In the genomic region with DNA sequence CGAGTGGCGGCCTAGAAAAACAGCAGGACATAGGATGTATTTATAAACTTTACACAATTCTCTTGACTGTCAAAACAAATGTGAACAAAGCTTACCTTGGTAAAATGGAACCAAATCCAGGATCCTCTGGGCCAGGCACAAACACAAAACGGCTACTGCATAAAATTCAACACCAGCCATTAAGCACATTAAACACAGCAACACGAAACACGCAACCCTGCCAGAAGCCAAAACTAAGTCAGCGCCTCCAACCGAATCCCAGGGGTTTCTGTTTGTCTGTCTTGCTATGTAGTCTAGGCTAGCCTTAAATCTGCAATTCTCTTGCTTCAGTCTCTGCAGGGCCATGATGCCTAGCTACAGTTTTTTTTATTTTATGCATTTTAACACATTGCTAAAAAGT, we compare ENCODE assay signal across 20 mouse cellular contexts. TPM values are rescaled to one million over a fixed set of nuclear protein-coding genes. Genes with fewer than 3 reads are reported as not detected.
A peak's percentile ranks its signal among the peaks of the same experiment; 100 is the strongest.
DNase-seq lines count a peak whose midpoint lies in the region; ATAC-seq lines count a peak whose summit lies in the region.
"Had no signal": no experiment of that assay in that cellular context is flagged by ENCODE, and none has a peak within 500 bp of the region (broad histone marks: within the 10 kb centered on the region; RNA-seq: fewer than 3 reads in every experiment).

No protein-coding gene starts in this region.

- no peaks in the 10 kb centered on the region for H3K9me3 ChIP-seq in midbrain, embryonic 11.5 days (ENCODE audit: control insufficient read depth, low read length)
- no peaks in the 10 kb centered on the region for H3K9me3 ChIP-seq in midbrain, embryonic 16.5 days (replicated peaks; ENCODE audit: control insufficient read depth, low read length, poor library complexity, severe bottlenecking)
- H3K9me3 ChIP-seq: embryonic facial prominence, embryonic 13.5 days; embryonic facial prominence, embryonic 15.5 days; forebrain, embryonic 10.5 days; forebrain, embryonic 13.5 days; forebrain, embryonic 15.5 days had no signal

- H3K4me3 ChIP-seq in midbrain, embryonic 11.5 days (ENCODE audit: low read depth, low read length), result no peak overlapping the region
- no peak overlapping the region for H3K4me3 ChIP-seq in midbrain, embryonic 16.5 days (ENCODE audit: low read depth, low read length)
- H3K4me3 ChIP-seq: embryonic facial prominence, embryonic 13.5 days; embryonic facial prominence, embryonic 15.5 days; erythroblast, embryonic 14.5 days; forebrain, embryonic 10.5 days; forebrain, embryonic 13.5 days; forebrain, embryonic 15.5 days had no signal

- WGBS in midbrain, embryonic 11.5 days, result 97% methylated on average over 7 of the region's 7 CpGs
- 91% methylated on average over 7 of the region's 7 CpGs for WGBS in midbrain, embryonic 16.5 days

- no peak overlapping the region for H3K4me2 ChIP-seq in midbrain, embryonic 11.5 days
- H3K4me2 ChIP-seq in midbrain, embryonic 16.5 days (ENCODE audit: low read length), result no peak overlapping the region
- H3K4me2 ChIP-seq: embryonic facial prominence, embryonic 13.5 days; embryonic facial prominence, embryonic 15.5 days; forebrain, embryonic 13.5 days; forebrain, embryonic 15.5 days had no signal

- H3K27me3 ChIP-seq in midbrain, embryonic 11.5 days (ENCODE audit: control insufficient read depth, insufficient read depth, low read length), result no peaks in the 10 kb centered on the region
- no peaks in the 10 kb centered on the region for H3K27me3 ChIP-seq in midbrain, embryonic 16.5 days (ENCODE audit: control insufficient read depth, insufficient read depth, low read depth, low read length)
- H3K27me3 ChIP-seq: embryonic facial prominence, embryonic 13.5 days; embryonic facial prominence, embryonic 15.5 days; forebrain, embryonic 13.5 days; forebrain, embryonic 15.5 days had no signal

- intact Hi-C loops in heart, postnatal 36 days (cut with DNase I), result loop anchor here (10.0 kb wide), 1 partner anchor 377 kb away; a partner anchor contains a TSS

- H3K4me1 ChIP-seq in midbrain, embryonic 11.5 days (ENCODE audit: control insufficient read depth, insufficient read depth, low read length), result no peaks in the 10 kb centered on the region
- no peaks in the 10 kb centered on the region for H3K4me1 ChIP-seq in midbrain, embryonic 16.5 days (ENCODE audit: control insufficient read depth, insufficient read depth, low read length)
- H3K4me1 ChIP-seq: embryonic facial prominence, embryonic 13.5 days; embryonic facial prominence, embryonic 15.5 days; forebrain, embryonic 10.5 days; forebrain, embryonic 13.5 days had no signal

- H3K36me3 ChIP-seq in midbrain, embryonic 11.5 days (ENCODE audit: control insufficient read depth, insufficient read depth, low read length), result peaks cover 14% of the 10 kb centered on the region
- H3K36me3 ChIP-seq in midbrain, embryonic 16.5 days (ENCODE audit: control insufficient read depth, insufficient read depth, low read length), result no peaks in the 10 kb centered on the region
- H3K36me3 ChIP-seq: forebrain, embryonic 15.5 days had no signal

- DNase-seq in heart, adult 11 months, result peak; percentile 60
- no peak for DNase-seq in heart, postnatal 36 days
- DNase-seq in midbrain, embryonic 11.5 days (ENCODE audit: low spot score, missing footprints), result peak; percentile 78
- DNase-seq: adrenal gland, adult 2 months; adrenal gland, postnatal 10 days; adrenal gland, postnatal 25 days; cerebellum, adult 11 months; cerebellum, adult 18-20 months; cerebellum, adult 8-10 months; cerebellum, adult 9-11 months; cerebellum, postnatal 14 days; cerebellum, postnatal 36 days; embryo, embryonic 11 days had no signal

- no peak overlapping the region for H3K9ac ChIP-seq in midbrain, embryonic 11.5 days (ENCODE audit: low read length)
- H3K9ac ChIP-seq in midbrain, embryonic 16.5 days (ENCODE audit: low read depth, low read length), result no peak overlapping the region
- H3K9ac ChIP-seq: embryonic facial prominence, embryonic 13.5 days; embryonic facial prominence, embryonic 15.5 days; forebrain, embryonic 13.5 days; forebrain, embryonic 15.5 days had no signal

- ATAC-seq in midbrain, embryonic 11.5 days (ENCODE audit: low FRiP score), result no peak
- no peak for ATAC-seq in midbrain, embryonic 16.5 days
- ATAC-seq: forebrain, embryonic 13.5 days; forebrain, embryonic 15.5 days had no signal

- no peak overlapping the region for H3K27ac ChIP-seq in midbrain, embryonic 11.5 days (ENCODE audit: low read depth, low read length)
- H3K27ac ChIP-seq in midbrain, embryonic 16.5 days (ENCODE audit: low read length), result no peak overlapping the region
- H3K27ac ChIP-seq: embryonic facial prominence, embryonic 13.5 days; embryonic facial prominence, embryonic 15.5 days; forebrain, embryonic 10.5 days; forebrain, embryonic 13.5 days; forebrain, embryonic 15.5 days had no signal

RNA-seq across cellular contexts. Expression of a gene that starts 3.9 kb away (rescaled TPM):
- 1 to 10 TPM; 2.5 to 2.8 TPM for total RNA-seq in heart, postnatal 36 days (2021)
- 39.9 and 40.8 TPM in 2 replicates for polyA plus RNA-seq in midbrain, embryonic 11.5 days (2014; fragmentation: Nextera tagmentation; extraction: Ambion mirVana)
- polyA plus RNA-seq in midbrain, embryonic 16.5 days (2015; fragmentation: Nextera tagmentation; extraction: Ambion mirVana), result 9.8 and 13.1 TPM in 2 replicates
- polyA plus RNA-seq: adrenal gland, adult 2 months; erythroblast, embryonic 14.5 days had no signal

RNA-seq across cellular contexts. Expression of a gene that starts 9.7 kb away (rescaled TPM):
- under 1 TPM; 0.41 to 0.83 TPM for total RNA-seq in heart, postnatal 36 days (2021)
- polyA plus RNA-seq in midbrain, embryonic 11.5 days (2014; fragmentation: Nextera tagmentation; extraction: Ambion mirVana), result 12.4 and 13.3 TPM in 2 replicates
- polyA plus RNA-seq in midbrain, embryonic 16.5 days (2015; fragmentation: Nextera tagmentation; extraction: Ambion mirVana), result 5.9 and 6.4 TPM in 2 replicates

RNA-seq across cellular contexts. Expression of a gene that starts 11.0 kb away (rescaled TPM):
- total RNA-seq in heart, postnatal 36 days (2021), result 1 to 10 TPM; 2.6 to 3.6 TPM
- 37.6 and 38.9 TPM in 2 replicates for polyA plus RNA-seq in midbrain, embryonic 11.5 days (2014; fragmentation: Nextera tagmentation; extraction: Ambion mirVana)
- 11.8 and 14.7 TPM in 2 replicates for polyA plus RNA-seq in midbrain, embryonic 16.5 days (2015; fragmentation: Nextera tagmentation; extraction: Ambion mirVana)
- polyA plus RNA-seq: erythroblast, embryonic 14.5 days had no signal

RNA-seq across cellular contexts. Expression of a gene that starts 20.1 kb away (rescaled TPM):
- under 1 TPM; 0.64 to 0.98 TPM for total RNA-seq in heart, postnatal 36 days (2021)
- 29.8 and 31.6 TPM in 2 replicates for polyA plus RNA-seq in midbrain, embryonic 11.5 days (2014; fragmentation: Nextera tagmentation; extraction: Ambion mirVana)
- polyA plus RNA-seq in midbrain, embryonic 16.5 days (2015; fragmentation: Nextera tagmentation; extraction: Ambion mirVana), result 2.5 and 2.7 TPM in 2 replicates

RNA-seq across cellular contexts. Expression of a gene that starts 24.0 kb away (rescaled TPM):
- total RNA-seq in heart, postnatal 36 days (2021), result 10 to 100 TPM; 18.8 to 20.6 TPM
- 34.5 and 35.7 TPM in 2 replicates for polyA plus RNA-seq in midbrain, embryonic 11.5 days (2014; fragmentation: Nextera tagmentation; extraction: Ambion mirVana)
- 30.6 and 34.7 TPM in 2 replicates for polyA plus RNA-seq in midbrain, embryonic 16.5 days (2015; fragmentation: Nextera tagmentation; extraction: Ambion mirVana)

Comparison
In these comparisons a context has a peak if more than half of its experiments do, and no peak if none do; other contexts are left out.
1. DNase-seq: peak in heart, adult 11 months (single experiment) and midbrain, embryonic 11.5 days (single experiment); none in heart, postnatal 36 days (0 of 2).